Mouse (Mus musculus) olfactory bulb, adult 2 months (tissue): Measurements from ENCODE around the gene Glb1.

ENCODE experiments used
- CTCF ChIP-seq: fragments of 200-500 bp; IDR thresholded peaks from 2 replicates; pipeline ENCODE4 v1.5.1; 2012; ENCODE audit warnings: low read depth, mild to moderate bottlenecking, low read length, moderate library complexity; ENCODE audit not compliant: insufficient read depth
- POLR2A ChIP-seq: fragments of 200-500 bp; IDR thresholded peaks from 2 replicates; pipeline ENCODE4 v1.6.1; 2012; ENCODE audit warnings: mild to moderate bottlenecking, low read depth, low read length, moderate library complexity; ENCODE audit not compliant: insufficient read depth

GRCm38 (mm10) chr9:114446887-114447286 lies 46.0 kb downstream of the Glb1 start:
- no peak for TF ChIP-seq POLR2A
- no peak for TF ChIP-seq CTCF
